Mouse (Mus musculus) heart, postnatal 36 days (tissue): ENCODE data around the gene Cyp2c23. TPM values are rescaled to one million over a fixed set of nuclear protein-coding genes. Genes with fewer than 3 reads are reported as not detected.
A peak's percentile ranks its signal among the peaks of the same experiment; 100 is the strongest.

Source experiments
- DNase-seq, 2 experiments: peaks; one replicate each; pipeline ENCODE4 v3.0.0; 2021 to 2022
- intact Hi-C: fragments of 180-260 bp; cut with DNase I; formaldehyde crosslinking; loops from one replicate; pipeline ENCODE4 v1.15.1; 2025
- total RNA-seq, 2 experiments: library from RNA; stranded (reverse); gene quantifications; 2 replicates each; pipeline ENCODE4 v1.2.3; 2021

Gene Cyp2c23
- total RNA-seq, 2 experiments from 2014 or later, result 0.14 TPM; not detected in 1

- no peak for DNase-seq
- intact Hi-C loops, result no loop called here
Observed at GRCm38 (mm10) chr19:44026956-44027530, 2.0 kb downstream of the Cyp2c23 start.

GRCm38 (mm10) chr19:44024921-44025585 lies 4.0 kb downstream of the Cyp2c23 start:
- intact Hi-C loops, result no loop called here
- no peak for DNase-seq

GRCm38 (mm10) chr19:44023066-44023465 lies 5.9 kb downstream of the Cyp2c23 start:
- no peak for DNase-seq
- intact Hi-C loops, result no loop called here

- intact Hi-C loops, result no loop called here
- DNase-seq, result peak; percentile 48 to 66
Observed at GRCm38 (mm10) chr19:44021502-44021901, 7.5 kb downstream of the Cyp2c23 start.

- intact Hi-C loops, result no loop called here
- DNase-seq, result no peak
Observed at GRCm38 (mm10) chr19:44019739-44020138, 9.3 kb downstream of the Cyp2c23 start.

GRCm38 (mm10) chr19:44013862-44014261 lies 15.1 kb downstream of the Cyp2c23 start:
- intact Hi-C loops, result no loop called here

GRCm38 (mm10) chr19:44008784-44009183 lies 20.2 kb downstream of the Cyp2c23 start:
- no peak for DNase-seq
- intact Hi-C loops, result no loop called here

More at GRCm38 (mm10) chr19:44013862-44014261, 15.1 kb downstream of the Cyp2c23 start:
- DNase-seq, result no peak

GRCm38 (mm10) chr19:44007186-44007585 lies 21.8 kb downstream of the Cyp2c23 start:
- DNase-seq, result no peak
- intact Hi-C loops, result no loop called here

- DNase-seq, result no peak
- intact Hi-C loops, result no loop called here
Observed at GRCm38 (mm10) chr19:44005025-44005424, 24.0 kb downstream of the Cyp2c23 start.

GRCm38 (mm10) chr19:44004261-44004660 lies 24.7 kb downstream of the Cyp2c23 start:
- no peak for DNase-seq
- intact Hi-C loops, result no loop called here

GRCm38 (mm10) chr19:44000720-44001119 lies 28.3 kb downstream of the Cyp2c23 start:
- intact Hi-C loops, result no loop called here

GRCm38 (mm10) chr19:44000061-44000460 lies 28.9 kb downstream of the Cyp2c23 start:
- DNase-seq, result no peak
- intact Hi-C loops, result no loop called here

More at GRCm38 (mm10) chr19:44000720-44001119, 28.3 kb downstream of the Cyp2c23 start:
- no peak for DNase-seq

- intact Hi-C loops, result no loop called here
- DNase-seq, result no peak
Observed at GRCm38 (mm10) chr19:43998802-43999527, 30.0 kb downstream of the Cyp2c23 start.

GRCm38 (mm10) chr19:43998101-43998500 lies 30.9 kb downstream of the Cyp2c23 start:
- intact Hi-C loops, result no loop called here
- DNase-seq, result no peak

GRCm38 (mm10) chr19:43995427-43995826 lies 33.6 kb downstream of the Cyp2c23 start:
- intact Hi-C loops, result no loop called here
- DNase-seq, result no peak

- intact Hi-C loops, result loop anchor here (1.0 kb wide), 1 partner anchor 39 kb away; no protein-coding TSS in a partner anchor
- DNase-seq, result no peak
Observed at GRCm38 (mm10) chr19:43992464-43992863, 36.5 kb downstream of the Cyp2c23 start.

- DNase-seq, result no peak
- intact Hi-C loops, result no loop called here
Observed at GRCm38 (mm10) chr19:43990362-43990761, 38.6 kb downstream of the Cyp2c23 start.

GRCm38 (mm10) chr19:43986069-43986794 lies 42.8 kb downstream of the Cyp2c23 start, which contains the start of gene Cpn1:
Gene Cpn1 (minus strand): TSS chr19:43986556.
- no peak for DNase-seq
- intact Hi-C loops, result no loop called here

GRCm38 (mm10) chr19:43981992-43982391 lies 47.0 kb downstream of the Cyp2c23 start:
- intact Hi-C loops, result no loop called here
- no peak for DNase-seq

- DNase-seq, result no peak
- intact Hi-C loops, result no loop called here
Observed at GRCm38 (mm10) chr19:43980711-43981110, 48.3 kb downstream of the Cyp2c23 start.

- intact Hi-C loops, result no loop called here
- no peak for DNase-seq
Observed at GRCm38 (mm10) chr19:43977799-43978198, 51.2 kb downstream of the Cyp2c23 start.
